Mouse (Mus musculus) ES-Bruce4 (cell line): ENCODE results near the gene Naa40.

Experiments used
- CTCF ChIP-seq: IDR thresholded peaks from one replicate; pipeline ENCODE4 v1.8.1; 2011; ENCODE audit warnings: low read depth, low read length
- EP300 ChIP-seq: IDR thresholded peaks from 2 replicates; pipeline ENCODE4 v1.6.1; 2011; ENCODE audit warnings: low read depth, low read length; ENCODE audit not compliant: insufficient read depth
- POLR2A ChIP-seq: IDR thresholded peaks from one replicate; pipeline ENCODE4 v1.8.1; 2011; ENCODE audit warnings: low read length; ENCODE audit not compliant: insufficient read depth

DNA sequence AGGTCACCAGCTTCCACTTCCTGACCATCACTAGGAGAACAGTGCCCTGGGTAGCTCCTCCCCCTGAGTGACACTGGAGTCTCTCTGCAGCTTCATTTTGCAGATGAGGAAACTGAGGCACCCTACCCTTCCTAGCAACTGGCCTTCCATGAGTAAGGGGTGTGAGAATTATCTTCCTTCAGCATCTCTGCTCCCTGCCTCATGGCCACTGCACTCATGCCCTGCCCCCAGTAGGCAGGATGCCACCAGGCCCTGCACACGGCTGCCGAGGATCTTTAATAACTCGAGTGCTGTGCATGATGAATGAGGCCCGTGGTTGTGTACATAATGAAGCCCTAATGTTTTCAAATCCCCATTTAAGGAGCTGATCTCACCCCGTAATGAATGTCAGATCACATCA is 50.0 kb downstream of the Naa40 start:
- no peak for TF ChIP-seq POLR2A
- TF ChIP-seq EP300, result no peak
- TF ChIP-seq CTCF, result no peak
